Mouse (Mus musculus): ENCODE data around the gene Cfap73. TPM values are rescaled to one million over a fixed set of nuclear protein-coding genes. Genes with fewer than 3 reads are reported as not detected.

The Cfap73 gene
- polyA plus RNA-seq (2017; shearing (Covaris generic)): not detected

DNA sequence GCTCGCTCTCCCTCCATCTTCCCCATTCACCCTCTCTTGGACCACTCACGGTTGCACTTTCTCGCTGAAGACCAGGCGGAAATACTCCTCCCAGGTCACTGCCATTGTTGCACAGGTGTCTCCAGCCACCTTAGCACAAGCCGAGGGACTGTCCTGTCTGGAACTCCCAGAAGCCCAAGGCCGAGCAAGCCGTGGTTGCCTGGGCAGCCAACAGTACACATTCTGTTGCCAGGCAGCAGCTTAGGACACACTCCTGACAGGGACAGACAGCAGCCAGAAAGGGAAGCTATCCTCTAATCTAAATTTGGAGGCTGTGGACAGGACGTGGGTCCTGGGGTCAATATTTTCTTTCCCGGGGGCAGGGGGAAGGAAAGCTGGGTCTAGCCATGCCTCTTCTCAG lies at the start of gene Cfap73:
Gene Cfap73, minus strand, starts transcription at position 105 of the 400 bp plus-strand sequence.

DNA sequence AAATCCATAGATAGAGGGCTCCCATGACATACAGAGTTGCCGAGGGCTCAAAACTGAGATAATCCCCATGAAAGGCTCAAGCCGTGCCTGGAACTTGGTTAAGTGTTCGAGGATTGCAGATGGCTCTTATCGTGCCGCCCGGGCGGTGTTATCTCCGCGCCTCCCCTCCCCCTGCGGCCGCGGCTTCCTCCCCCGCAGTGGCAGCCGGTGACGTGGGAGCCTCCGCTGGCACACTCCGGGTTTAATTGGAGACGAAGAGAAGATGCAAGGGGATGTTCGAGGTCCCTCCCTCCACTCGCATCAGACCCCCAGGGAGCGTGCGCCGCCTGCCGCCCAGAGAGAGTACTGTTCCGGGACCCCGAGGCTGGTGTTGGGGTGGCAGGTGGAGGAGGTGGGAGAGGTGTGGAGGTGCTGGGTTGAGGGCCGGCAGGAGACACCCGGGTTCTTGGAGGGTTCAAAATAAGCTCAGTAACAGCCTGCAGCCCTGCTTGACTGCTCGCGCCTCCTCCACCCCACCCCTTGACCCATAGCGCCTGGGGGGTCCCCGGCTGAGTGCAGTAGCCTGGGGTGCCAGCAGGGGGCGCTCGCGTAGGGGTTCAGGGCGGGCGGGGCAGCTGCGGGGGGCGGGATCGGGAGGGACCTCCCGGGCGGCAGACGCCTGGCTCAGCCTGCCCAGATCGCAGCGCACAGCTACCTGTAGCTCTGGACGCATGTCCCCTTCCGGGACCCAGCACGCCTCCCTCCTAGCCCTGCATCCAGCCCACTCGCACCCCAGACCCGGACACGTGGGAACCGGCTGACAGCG lies 14.7 kb upstream of the Cfap73 start, which contains the start of gene Rasal1:
Gene Rasal1, plus strand, starts transcription at position 244 of the 805 bp plus-strand sequence.

DNA sequence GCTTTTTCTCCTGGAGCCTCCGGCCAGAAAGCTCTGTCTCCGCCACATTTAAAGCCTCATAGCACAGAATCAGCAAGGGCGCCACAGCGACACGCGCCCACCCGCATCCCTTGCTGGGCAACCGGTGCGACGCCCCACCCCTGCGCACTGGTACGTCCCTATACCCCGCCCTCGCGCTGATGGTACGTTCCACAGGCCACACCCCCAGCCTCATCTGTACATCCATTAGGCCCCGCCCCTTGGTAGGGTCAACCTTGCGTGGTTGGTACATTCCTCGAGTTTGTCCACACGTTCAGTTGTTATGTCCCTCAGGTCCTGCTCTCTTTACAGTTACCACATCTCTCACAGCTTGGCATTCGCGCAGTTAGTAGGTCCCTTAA lies 21.6 kb downstream of the Cfap73 start, which contains the start of the genes Rita1 and Ddx54:
Gene Rita1, minus strand, starts transcription at position 148 of the 380 bp plus-strand sequence.
Gene Ddx54, plus strand, starts transcription at position 298 of the 380 bp plus-strand sequence.

DNA sequence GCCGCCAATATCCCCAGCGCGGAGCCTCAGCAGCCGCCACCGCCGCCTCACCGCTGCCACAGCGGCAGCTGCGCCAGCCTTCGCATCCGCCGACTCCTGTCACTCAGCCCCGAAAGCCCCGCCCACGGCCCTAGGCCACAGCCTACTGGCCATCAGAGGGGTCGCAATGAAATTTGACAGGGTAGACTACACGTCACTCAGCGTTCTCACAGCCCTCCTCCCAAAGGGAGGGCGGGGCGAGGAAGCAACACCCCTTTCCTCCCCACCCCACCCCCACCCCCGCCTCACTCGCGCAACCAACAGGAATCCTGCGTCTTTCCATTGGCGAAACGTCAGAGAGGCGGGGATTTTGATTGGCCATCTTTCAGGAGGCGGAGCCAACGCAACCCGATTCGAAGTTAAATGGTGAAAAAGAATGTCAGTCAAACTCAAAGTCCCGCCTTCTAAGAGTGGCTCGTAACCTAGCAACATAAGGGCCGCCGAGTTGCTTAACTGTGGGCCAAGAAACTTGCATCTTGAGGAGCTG lies 45.4 kb downstream of the Cfap73 start, which contains the start of the genes Tpcn1 and Iqcd:
Gene Tpcn1, minus strand, starts transcription at position 105 of the 526 bp plus-strand sequence.
Gene Iqcd, plus strand, starts transcription at position 448 of the 526 bp plus-strand sequence.

Other genes starting within 250 kb of the Cfap73 start
- gene Lhx5, start 202.5 kb downstream of the Cfap73 start, polyA plus RNA-seq (2017; shearing (Covaris generic)): not detected
- 0.22 TPM for gene Sdsl, start 161.4 kb downstream of the Cfap73 start, polyA plus RNA-seq (2017; shearing (Covaris generic))
- gene Sds, start 157.7 kb downstream of the Cfap73 start, polyA plus RNA-seq (2017; shearing (Covaris generic)): not detected
- gene Plbd2, start 130.6 kb downstream of the Cfap73 start, polyA plus RNA-seq (2017; shearing (Covaris generic)): 3.7 TPM
- 18.6 TPM for gene Slc8b1, start 123.1 kb downstream of the Cfap73 start, polyA plus RNA-seq (2017; shearing (Covaris generic))
- gene Tpcn1, start 45.6 kb downstream of the Cfap73 start, polyA plus RNA-seq (2017; shearing (Covaris generic)): 23.2 TPM
- 1.2 TPM for gene Iqcd, start 45.2 kb downstream of the Cfap73 start, polyA plus RNA-seq (2017; shearing (Covaris generic))
- gene Rita1, start 21.6 kb downstream of the Cfap73 start, polyA plus RNA-seq (2017; shearing (Covaris generic)): 6.3 TPM
- 89.7 TPM for gene Ddx54, start 21.5 kb downstream of the Cfap73 start, polyA plus RNA-seq (2017; shearing (Covaris generic))
- gene Rasal1, start 14.6 kb upstream of the Cfap73 start, polyA plus RNA-seq (2017; shearing (Covaris generic)): 16.3 TPM
- 35.5 TPM for gene Dtx1, start 77.7 kb upstream of the Cfap73 start, polyA plus RNA-seq (2017; shearing (Covaris generic))
- gene Oas2, start 115.6 kb upstream of the Cfap73 start, polyA plus RNA-seq (2017; shearing (Covaris generic)): 6.9 TPM
- 16.4 TPM for gene Oas3, start 143.4 kb upstream of the Cfap73 start, polyA plus RNA-seq (2017; shearing (Covaris generic))
- gene Oas1e, start 161.3 kb upstream of the Cfap73 start, polyA plus RNA-seq (2017; shearing (Covaris generic)): not detected
- 15.5 TPM for gene Oas1c, start 178.3 kb upstream of the Cfap73 start, polyA plus RNA-seq (2017; shearing (Covaris generic))
- gene Oas1f, start 213.1 kb upstream of the Cfap73 start, polyA plus RNA-seq (2017; shearing (Covaris generic)): not detected
- gene Oas1h, start 227.2 kb upstream of the Cfap73 start, polyA plus RNA-seq (2017; shearing (Covaris generic)): not detected